Mouse (Mus musculus) myocyte (in vitro differentiated cells): ENCODE results near the gene Prmt9.

Experiments
- E2F4 ChIP-seq: IDR thresholded peaks from one replicate; pipeline ENCODE4 v1.6.1; 2011; ENCODE audit warnings: mild to moderate bottlenecking, control low read depth, moderate library complexity; ENCODE audit not compliant: insufficient read depth
- MAX ChIP-seq: IDR thresholded peaks from one replicate; pipeline ENCODE4 v1.6.1; 2011; ENCODE audit warnings: low read depth, mild to moderate bottlenecking, control low read depth
- POLR2A ChIP-seq: IDR thresholded peaks from one replicate; pipeline ENCODE4 v1.6.1; 2011; ENCODE audit warnings: low read depth, mild to moderate bottlenecking, control low read depth, moderate library complexity; ENCODE audit not compliant: insufficient read length
- REST ChIP-seq: IDR thresholded peaks from one replicate; pipeline ENCODE4 v1.6.1; 2011; ENCODE audit warnings: mild to moderate bottlenecking, control low read depth, moderate library complexity; ENCODE audit not compliant: insufficient read depth, insufficient read length

DNA sequence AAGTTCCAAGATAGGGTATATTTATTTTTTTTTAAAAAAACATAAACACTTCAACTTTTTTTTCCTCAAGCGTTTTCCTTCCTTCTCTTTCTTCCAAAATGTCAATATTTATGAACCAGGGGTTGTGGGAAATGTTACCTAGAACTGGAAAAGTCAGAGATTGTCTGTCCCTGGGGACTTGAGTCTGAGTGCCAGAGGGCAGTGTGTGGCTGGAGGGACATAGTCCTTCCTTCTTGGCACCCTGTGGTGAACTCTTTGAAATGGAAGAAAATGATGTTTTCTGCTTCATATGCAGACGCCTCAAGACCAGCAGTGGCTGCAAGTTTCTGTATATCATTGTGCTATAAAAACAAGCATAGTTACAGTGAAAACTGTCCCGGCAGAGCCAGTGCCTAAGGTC is 81.5 kb downstream of the Prmt9 start:
- TF ChIP-seq POLR2A (no peak), E2F4 (no peak), REST (no peak), MAX (no peak)
